ENCODE assay signal across 9 mouse cellular contexts in the genomic region with DNA sequence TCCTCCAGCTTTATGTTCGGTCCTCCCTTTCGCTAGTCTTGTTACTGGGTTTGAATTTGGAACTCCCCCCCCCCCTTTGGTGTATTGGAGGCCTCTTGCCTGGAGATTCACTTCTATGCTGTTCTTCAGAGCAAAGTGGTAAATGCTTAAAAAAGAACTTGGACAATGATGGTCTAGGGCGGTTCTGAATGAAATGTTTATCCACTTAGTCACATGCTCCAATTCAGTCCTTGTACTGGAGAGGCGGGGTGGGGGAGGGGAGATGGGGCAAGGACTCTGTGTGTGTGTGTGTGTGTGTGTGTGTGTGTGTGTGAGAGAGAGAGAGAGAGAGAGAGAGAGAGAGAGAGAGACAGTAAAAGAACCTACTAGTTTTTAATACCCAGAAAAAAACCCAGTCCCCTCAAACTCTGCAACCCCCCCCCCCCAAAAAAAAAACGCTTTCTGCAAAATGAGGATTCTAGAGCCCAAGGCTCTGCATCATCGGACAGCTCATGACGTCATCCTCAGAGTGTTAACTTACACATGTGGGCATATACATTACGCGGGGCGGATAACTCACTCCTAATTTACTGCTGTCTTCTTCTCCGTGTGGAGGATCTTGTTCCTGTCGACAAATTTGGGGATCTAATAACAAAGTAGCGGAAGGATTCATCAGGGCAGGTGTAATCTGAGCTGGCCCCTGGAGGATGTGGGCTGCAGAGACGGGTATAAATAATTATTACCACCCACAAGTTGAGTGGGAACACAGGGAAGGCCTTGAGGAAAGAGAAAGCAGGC. TPM values are rescaled to one million over a fixed set of nuclear protein-coding genes. Genes with fewer than 3 reads are reported as not detected.
A peak's percentile ranks its signal among the peaks of the same experiment; 100 is the strongest.
DNase-seq lines count a peak whose midpoint lies in the region; ATAC-seq lines count a peak whose summit lies in the region.
"Had no signal": no experiment of that assay in that cellular context is flagged by ENCODE, and none has a peak within 500 bp of the region (broad histone marks: within the 10 kb centered on the region; RNA-seq: fewer than 3 reads in every experiment).

No protein-coding gene starts in this region.

- H3K9me3 ChIP-seq in liver, embryonic 11.5 days (ENCODE audit: control insufficient read depth, low read length) = no peaks in the 10 kb centered on the region
- H3K9me3 ChIP-seq in embryonic facial prominence, embryonic 12.5 days = no peaks in the 10 kb centered on the region
- H3K9me3 ChIP-seq in intestine, embryonic 16.5 days (ENCODE audit: control insufficient read depth, low read length) = no peaks in the 10 kb centered on the region
- H3K9me3 ChIP-seq in stomach, embryonic 14.5 days (ENCODE audit: control insufficient read depth, low read depth, low read length) = no peaks in the 10 kb centered on the region; the same call in 1 of the 2 replicates

- peak overlapping the region; percentile 60; the same call in 1 of the 2 replicates for H3K27ac ChIP-seq in liver, embryonic 11.5 days (ENCODE audit: low read depth, low read length)
- H3K27ac ChIP-seq in embryonic facial prominence, embryonic 12.5 days = no peak overlapping the region
- H3K27ac ChIP-seq in intestine, embryonic 16.5 days (ENCODE audit: low read length) = peak overlapping the region; percentile 52; the same call in 1 of the 2 replicates
- peak overlapping the region; percentile 52; the same call in 1 of the 2 replicates for H3K27ac ChIP-seq in stomach, embryonic 14.5 days (ENCODE audit: low read length)
- H3K27ac ChIP-seq: forebrain, embryonic 13.5 days had no signal

- no peaks in the 10 kb centered on the region for H3K36me3 ChIP-seq in liver, embryonic 11.5 days (ENCODE audit: control insufficient read depth, insufficient read depth, low read length)
- no peaks in the 10 kb centered on the region for H3K36me3 ChIP-seq in embryonic facial prominence, embryonic 12.5 days
- no peaks in the 10 kb centered on the region for H3K36me3 ChIP-seq in intestine, embryonic 16.5 days (ENCODE audit: control insufficient read depth, insufficient read depth, low read length)
- H3K36me3 ChIP-seq in stomach, embryonic 14.5 days (ENCODE audit: control insufficient read depth, insufficient read depth, low read length) = no peaks in the 10 kb centered on the region

- H3K27me3 ChIP-seq in liver, embryonic 11.5 days (replicated peaks; ENCODE audit: control insufficient read depth, insufficient read depth, low read length) = peaks cover 29% of the 10 kb centered on the region
- peaks cover 31% of the 10 kb centered on the region for H3K27me3 ChIP-seq in embryonic facial prominence, embryonic 12.5 days
- H3K27me3 ChIP-seq in intestine, embryonic 16.5 days (replicated peaks; ENCODE audit: control insufficient read depth, insufficient read depth, low read length) = no peaks in the 10 kb centered on the region
- H3K27me3 ChIP-seq in stomach, embryonic 14.5 days (ENCODE audit: control insufficient read depth, insufficient read depth, low read length) = no peaks in the 10 kb centered on the region; the same call in 1 of the 2 replicates

- H3K9ac ChIP-seq in liver, embryonic 11.5 days (ENCODE audit: low read depth, low read length) = no peak overlapping the region
- H3K9ac ChIP-seq in embryonic facial prominence, embryonic 12.5 days = no peak overlapping the region
- peak overlapping the region; percentile 41; the same call in 1 of the 2 replicates for H3K9ac ChIP-seq in intestine, embryonic 16.5 days (ENCODE audit: low read depth, low read length)
- no peak overlapping the region for H3K9ac ChIP-seq in stomach, embryonic 14.5 days (replicated peaks; ENCODE audit: low read depth, low read length)

- H3K4me1 ChIP-seq in liver, embryonic 11.5 days (replicated peaks; ENCODE audit: control insufficient read depth, insufficient read depth, low read length) = peaks cover 4% of the 10 kb centered on the region; the same call in 1 of the 2 replicates
- H3K4me1 ChIP-seq in embryonic facial prominence, embryonic 12.5 days = peaks cover 21% of the 10 kb centered on the region; the same call in 1 of the 2 replicates
- peaks cover 24% of the 10 kb centered on the region for H3K4me1 ChIP-seq in intestine, embryonic 16.5 days (ENCODE audit: control insufficient read depth, insufficient read depth, low read length)
- peaks cover 47% of the 10 kb centered on the region for H3K4me1 ChIP-seq in stomach, embryonic 14.5 days (ENCODE audit: control insufficient read depth, insufficient read depth, low read length)

- H3K4me3 ChIP-seq in liver, embryonic 11.5 days (ENCODE audit: low read depth, low read length) = no peak overlapping the region
- no peak overlapping the region for H3K4me3 ChIP-seq in embryonic facial prominence, embryonic 12.5 days
- H3K4me3 ChIP-seq in intestine, embryonic 16.5 days (ENCODE audit: low read length) = no peak overlapping the region
- H3K4me3 ChIP-seq in stomach, embryonic 14.5 days (ENCODE audit: low read depth, low read length) = 0 out of 2 replicates have a peak overlapping the region, but pooled peaks have one; percentile 17

- no peak for DNase-seq in liver, embryonic 11.5 days (ENCODE audit: low spot score)
- DNase-seq in liver = no peak
- DNase-seq in yolk sac, embryonic 10.5 days (ENCODE audit: low spot score) = no peak

- no peak overlapping the region for H3K4me2 ChIP-seq in liver, embryonic 11.5 days
- H3K4me2 ChIP-seq in embryonic facial prominence, embryonic 12.5 days (replicated peaks) = peak overlapping the region; percentile 43
- H3K4me2 ChIP-seq in intestine, embryonic 16.5 days (ENCODE audit: low read depth, low read length) = peak overlapping the region; percentile 52
- H3K4me2 ChIP-seq in stomach, embryonic 14.5 days (replicated peaks; ENCODE audit: low read depth, low read length) = peak overlapping the region; percentile 43; the same call in 1 of the 2 replicates

- no peak for ATAC-seq in liver, embryonic 11.5 days (replicated peaks; ENCODE audit: low FRiP score)
- ATAC-seq in embryonic facial prominence, embryonic 12.5 days (ENCODE audit: insufficient number of reproducible peaks, insufficient read depth, low FRiP score, low TSS enrichment) = no peak
- 0 out of 2 replicates have a peak, but pooled peaks have one; percentile 29 for ATAC-seq in intestine, embryonic 16.5 days
- no peak for ATAC-seq in stomach, embryonic 14.5 days (ENCODE audit: insufficient number of reproducible peaks, insufficient read depth, low FRiP score, low read depth)
- ATAC-seq in frontal cortex, adult (ENCODE audit: low TSS enrichment) = no peak
- ATAC-seq: forebrain, embryonic 13.5 days had no signal

- 46% methylated on average over 14 of the region's 14 CpGs for WGBS in liver, embryonic 11.5 days
- 33% methylated on average over 14 of the region's 14 CpGs for WGBS in embryonic facial prominence, embryonic 12.5 days
- 42% methylated on average over 14 of the region's 14 CpGs for WGBS in intestine, embryonic 16.5 days
- whole genome bisulfite sequencing in stomach, embryonic 14.5 days = 31% methylated on average over 14 of the region's 14 CpGs

RNA-seq across cellular contexts. Expression of gene Hoxb1, which starts 42.9 kb away (rescaled TPM):
- polyA plus RNA-seq in liver, embryonic 11.5 days (2014; fragmentation: Nextera tagmentation; extraction: Ambion mirVana) = 0.73 and 0.85 TPM in 2 replicates
- 0.08 and 0.18 TPM in 2 replicates for polyA plus RNA-seq in embryonic facial prominence, embryonic 12.5 days (2016; fragmentation: Nextera tagmentation; extraction: Ambion mirVana)
- polyA plus RNA-seq in intestine, embryonic 16.5 days (2015; fragmentation: Nextera tagmentation; extraction: Ambion mirVana) = not detected in 2 replicates
- 0.22 and 0.32 TPM in 2 replicates for polyA plus RNA-seq in stomach, embryonic 14.5 days (2014; fragmentation: Nextera tagmentation; extraction: Ambion mirVana)
- polyA plus RNA-seq: forebrain, embryonic 13.5 days; heart, postnatal 0 days had no signal

RNA-seq across cellular contexts. Expression of gene Skap1, which starts 56.0 kb away (rescaled TPM):
- polyA plus RNA-seq in liver, embryonic 11.5 days (2014; fragmentation: Nextera tagmentation; extraction: Ambion mirVana) = 0.45 and 0.58 TPM in 2 replicates
- 0.32 and 0.50 TPM in 2 replicates for polyA plus RNA-seq in embryonic facial prominence, embryonic 12.5 days (2016; fragmentation: Nextera tagmentation; extraction: Ambion mirVana)
- 0.67 and 0.88 TPM in 2 replicates for polyA plus RNA-seq in intestine, embryonic 16.5 days (2015; fragmentation: Nextera tagmentation; extraction: Ambion mirVana)
- polyA plus RNA-seq in stomach, embryonic 14.5 days (2014; fragmentation: Nextera tagmentation; extraction: Ambion mirVana) = 0.45 and 0.82 TPM in 2 replicates

RNA-seq across cellular contexts. Expression of gene Hoxb2, which starts 58.1 kb away (rescaled TPM):
- 11.2 and 11.3 TPM in 2 replicates for polyA plus RNA-seq in liver, embryonic 11.5 days (2014; fragmentation: Nextera tagmentation; extraction: Ambion mirVana)
- polyA plus RNA-seq in embryonic facial prominence, embryonic 12.5 days (2016; fragmentation: Nextera tagmentation; extraction: Ambion mirVana) = 3.9 and 6.5 TPM in 2 replicates
- 9.6 and 11.6 TPM in 2 replicates for polyA plus RNA-seq in intestine, embryonic 16.5 days (2015; fragmentation: Nextera tagmentation; extraction: Ambion mirVana)
- polyA plus RNA-seq in stomach, embryonic 14.5 days (2014; fragmentation: Nextera tagmentation; extraction: Ambion mirVana) = 23.1 and 25.9 TPM in 2 replicates
- polyA plus RNA-seq: forebrain, embryonic 13.5 days had no signal
